Mouse (Mus musculus) liver, embryonic 16.5 days (tissue): Measurements from ENCODE around the gene Tmem267. TPM values are rescaled to one million over a fixed set of nuclear protein-coding genes. Genes with fewer than 3 reads are reported as not detected.
"Not testable (repeated sequence)": the region's sequence is repeated elsewhere in the genome, so short reads cannot be mapped to it uniquely, and the experiment has no call there.

Source experiments
- ATAC-seq: fragments of 200-750 bp; cut with Nextera tagmentation; 2 replicates; pipeline ENCODE4 v1.8.0; 2017; ENCODE audit warnings: low read depth, mild to moderate bottlenecking, moderate number of reproducible peaks, moderate library complexity
- H3K27ac ChIP-seq: fragments of 300-500 bp; sonication (generic); 2 replicates; pipeline ENCODE4 v1.5.1; 2014; ENCODE audit warnings: mild to moderate bottlenecking, low read length
- H3K27me3 ChIP-seq: fragments of 300-500 bp; sonication (generic); 2 replicates; pipeline ENCODE4 v1.6.1; 2014; ENCODE audit warnings: low read depth, low read length, mixed read lengths; ENCODE audit not compliant: control insufficient read depth, insufficient read depth
- H3K36me3 ChIP-seq: fragments of 300-500 bp; sonication (generic); 2 replicates; pipeline ENCODE4 v1.6.1; 2014; ENCODE audit warnings: mild to moderate bottlenecking; ENCODE audit not compliant: control insufficient read depth, insufficient read depth
- H3K4me1 ChIP-seq: fragments of 300-500 bp; sonication (generic); 2 replicates; pipeline ENCODE4 v1.6.1; 2014; ENCODE audit warnings: low read depth, low read length, mixed read lengths; ENCODE audit not compliant: control insufficient read depth
- H3K4me2 ChIP-seq: fragments of 300-500 bp; sonication (generic); 2 replicates; pipeline ENCODE4 v1.6.1; 2014; ENCODE audit warnings: low read depth, low read length, mixed read lengths
- H3K4me3 ChIP-seq: fragments of 300-500 bp; sonication (generic); 2 replicates; pipeline ENCODE4 v1.5.1; 2014; ENCODE audit warnings: low read depth, mild to moderate bottlenecking, low read length
- H3K9ac ChIP-seq: fragments of 300-500 bp; sonication (generic); 2 replicates; pipeline ENCODE4 v1.6.1; 2014; ENCODE audit warnings: low read depth, low read length
- H3K9me3 ChIP-seq: fragments of 300-500 bp; sonication (generic); replicated peaks from 2 replicates; pipeline ENCODE4 v1.6.1; 2016; ENCODE audit warnings: low read length; ENCODE audit not compliant: control insufficient read depth
- WGBS: fragments of 180-500 bp; shearing (Covaris S2); extraction: QIAGEN DNeasy Blood & Tissue Kit; methylation state at CpG from one replicate; pipeline ENCODE4 v1.1.7; 2014; ENCODE audit not compliant: insufficient replicate concordance; 5-methylcytosine and 5-hydroxymethylcytosine counted together
- polyA plus RNA-seq: library from polyadenylated mRNA; unstranded; fragments of >200 nt; fragmentation: Nextera tagmentation; extraction: Ambion mirVana; gene quantifications from 2 replicates; pipeline ENCODE4 v1.2.1, GENCODE M21; 2015

Tmem267 gene
- polyA plus RNA-seq, 1 experiment from 2014 or later, result 0.33 TPM

- H3K9ac ChIP-seq, H3K27me3 ChIP-seq, H3K27ac ChIP-seq, H3K4me1 ChIP-seq, H3K9me3 ChIP-seq, H3K4me2 ChIP-seq, ATAC-seq, H3K36me3 ChIP-seq, H3K4me3 ChIP-seq: not testable (repeated sequence)
- WGBS, result 44% methylated on average over 12 of the region's 13 CpGs
Observed at GRCm38 (mm10) chr13:119602688-119603331, 115.0 kb downstream of the Tmem267 start.

GRCm38 (mm10) chr13:119603890-119604289 lies 116.1 kb downstream of the Tmem267 start:
- not testable (repeated sequence) for H3K9ac ChIP-seq, H3K4me1 ChIP-seq, H3K9me3 ChIP-seq, H3K36me3 ChIP-seq, H3K4me2 ChIP-seq, H3K4me3 ChIP-seq, H3K27ac ChIP-seq, ATAC-seq, H3K27me3 ChIP-seq
- WGBS, result 78% methylated on average over 6 of the region's 8 CpGs

- not testable (repeated sequence) for H3K27ac ChIP-seq, H3K36me3 ChIP-seq, H3K4me2 ChIP-seq, ATAC-seq, H3K4me1 ChIP-seq, H3K9me3 ChIP-seq, H3K9ac ChIP-seq, H3K4me3 ChIP-seq, H3K27me3 ChIP-seq
- 75% methylated on average over 7 of the region's 9 CpGs for WGBS
Observed at GRCm38 (mm10) chr13:119604322-119604721, 116.5 kb downstream of the Tmem267 start.

- no peaks in the 10 kb centered on the region for H3K4me1 ChIP-seq
Observed at GRCm38 (mm10) chr13:119618841-119619240, 131.0 kb downstream of the Tmem267 start.

GRCm38 (mm10) chr13:119619735-119620134 lies 131.9 kb downstream of the Tmem267 start:
- H3K9me3 ChIP-seq, result no peaks in the 10 kb centered on the region
- no peak overlapping the region for H3K4me3 ChIP-seq
- no peaks in the 10 kb centered on the region for H3K4me1 ChIP-seq
- H3K4me2 ChIP-seq, result no peak overlapping the region
- ATAC-seq, result no peak
- no peaks in the 10 kb centered on the region for H3K27me3 ChIP-seq
- no peak overlapping the region for H3K27ac ChIP-seq
- H3K36me3 ChIP-seq, result no peaks in the 10 kb centered on the region
- H3K9ac ChIP-seq, result no peak overlapping the region
- 62% methylated on average over 3 of the region's 3 CpGs for WGBS

More at GRCm38 (mm10) chr13:119618841-119619240, 131.0 kb downstream of the Tmem267 start:
- Histone ChIP-seq H3K27ac (no peak overlapping the region), H3K4me2 (no peak overlapping the region), H3K9me3 (no peaks in the 10 kb centered on the region), H3K9ac (no peak overlapping the region), H3K27me3 (no peaks in the 10 kb centered on the region), H3K4me3 (no peak overlapping the region), H3K36me3 (no peaks in the 10 kb centered on the region)
- ATAC-seq, result no peak
- 84% methylated on average over 3 of the region's 3 CpGs for WGBS

- Histone ChIP-seq H3K9ac (no peak within 1 kb of the TSS), H3K36me3 (no peaks in the 10 kb centered on the region), H3K4me2 (no peak within 1 kb of the TSS), H3K4me3 (no peak within 1 kb of the TSS), H3K27me3 (no peaks in the 10 kb centered on the region), H3K27ac (no peak within 1 kb of the TSS), H3K9me3 (no peaks in the 10 kb centered on the region), H3K4me1 (no peaks in the 10 kb centered on the region)
- WGBS, result 64% methylated on average over 6 of the region's 6 CpGs
- no peak for ATAC-seq
Observed at GRCm38 (mm10) chr13:119623634-119624033, 135.8 kb downstream of the Tmem267 start, which contains the start of gene Ccl28. Gene Ccl28, plus strand, starts transcription at chr13:119623819.

GRCm38 (mm10) chr13:119625952-119626351 lies 138.1 kb downstream of the Tmem267 start:
- H3K4me1 ChIP-seq, H3K27me3 ChIP-seq, H3K9ac ChIP-seq, H3K36me3 ChIP-seq, H3K9me3 ChIP-seq, H3K4me2 ChIP-seq, H3K4me3 ChIP-seq, H3K27ac ChIP-seq, ATAC-seq: not testable (repeated sequence)
- WGBS, result 65% methylated on average over 5 of the region's 5 CpGs

GRCm38 (mm10) chr13:119631482-119632155 lies 143.8 kb downstream of the Tmem267 start:
- H3K9ac ChIP-seq, result no peak overlapping the region; the same call in 1 of the 2 replicates

GRCm38 (mm10) chr13:119632156-119632548 lies 144.3 kb downstream of the Tmem267 start:
- no peak for ATAC-seq
- Histone ChIP-seq H3K4me3 (no peak overlapping the region), H3K36me3 (no peaks in the 10 kb centered on the region), H3K27me3 (no peaks in the 10 kb centered on the region), H3K9me3 (no peaks in the 10 kb centered on the region), H3K4me2 (peak overlapping the region; percentile 55; the same call in 1 of the 2 replicates), H3K9ac (no peak overlapping the region), H3K27ac (no peak overlapping the region), H3K4me1 (no peaks in the 10 kb centered on the region; the same call in 1 of the 2 replicates)
- 73% methylated on average over 4 of the region's 4 CpGs for WGBS

More at GRCm38 (mm10) chr13:119631482-119632155, 143.8 kb downstream of the Tmem267 start:
- ATAC-seq, result peak; percentile 83
- no peaks in the 10 kb centered on the region; the same call in 1 of the 2 replicates for H3K4me1 ChIP-seq
- peak overlapping the region; percentile 55 for H3K4me2 ChIP-seq
- H3K27me3 ChIP-seq, result no peaks in the 10 kb centered on the region
- H3K36me3 ChIP-seq, result no peaks in the 10 kb centered on the region
- peak overlapping the region; percentile 52 for H3K4me3 ChIP-seq
- WGBS, result 4% methylated on average over 30 of the region's 33 CpGs
- H3K27ac ChIP-seq, result no peak overlapping the region
- H3K9me3 ChIP-seq, result no peaks in the 10 kb centered on the region
